Mouse (Mus musculus): ENCODE results near the gene Serpina3g. TPM values are rescaled to one million over a fixed set of nuclear protein-coding genes. Genes with fewer than 3 reads are reported as not detected.

Gene Serpina3g
- 1.2 and 1.6 TPM in 2 replicates for polyA plus RNA-seq (2021; fragmentation: Nextera tagmentation)
- long read RNA-seq, experiment 1, partial matches to known transcripts, result 0 of 1 reads
- long read RNA-seq, experiment 1, other reads (novel, unspliced or antisense), result 1 of 1 reads
- long read RNA-seq, experiment 2, partial matches to known transcripts, result 0 of 11 reads
- long read RNA-seq, experiment 2, other reads (novel, unspliced or antisense), result 11 of 11 reads

DNA sequence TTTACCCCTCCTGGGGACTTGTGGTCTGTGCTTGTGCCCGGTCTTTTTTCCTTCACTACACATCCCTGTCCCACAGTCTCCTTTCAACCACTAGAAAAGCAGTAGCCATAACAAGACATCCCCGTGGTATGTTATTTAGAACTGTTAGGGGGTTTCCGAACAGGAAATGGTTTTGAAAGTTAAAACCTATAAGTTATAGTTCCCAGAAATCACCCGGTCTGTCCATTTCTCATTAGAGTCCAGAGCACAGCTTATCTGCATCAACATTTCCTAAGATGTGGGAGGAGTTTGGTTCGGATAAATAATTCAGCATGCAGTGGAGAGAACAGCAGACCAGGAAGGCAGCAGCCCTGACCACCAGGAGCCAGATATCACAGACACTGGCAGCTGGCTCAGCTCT is at the start of gene Serpina3g:
Gene Serpina3g (plus strand): TSS at position 331 of the 400 bp plus-strand sequence.

DNA sequence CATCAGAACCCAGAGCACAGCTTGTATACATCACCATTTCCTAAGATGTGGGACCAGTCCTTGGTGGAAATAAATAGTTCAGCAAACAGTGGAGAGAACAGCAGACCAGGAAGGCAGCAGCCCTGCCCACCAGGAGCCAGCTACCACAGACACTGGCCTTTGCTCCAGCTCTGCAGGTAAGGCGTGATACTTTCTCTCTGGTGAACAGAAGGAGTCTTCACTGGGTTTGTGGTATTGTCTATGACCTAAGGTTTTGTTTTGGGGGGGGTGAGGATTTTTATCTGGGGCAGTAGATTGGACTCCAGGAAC is 21.6 kb upstream of the Serpina3g start, which contains the start of gene Serpina3f:
Gene Serpina3f (plus strand): TSS at position 100 of the 309 bp plus-strand sequence.

DNA sequence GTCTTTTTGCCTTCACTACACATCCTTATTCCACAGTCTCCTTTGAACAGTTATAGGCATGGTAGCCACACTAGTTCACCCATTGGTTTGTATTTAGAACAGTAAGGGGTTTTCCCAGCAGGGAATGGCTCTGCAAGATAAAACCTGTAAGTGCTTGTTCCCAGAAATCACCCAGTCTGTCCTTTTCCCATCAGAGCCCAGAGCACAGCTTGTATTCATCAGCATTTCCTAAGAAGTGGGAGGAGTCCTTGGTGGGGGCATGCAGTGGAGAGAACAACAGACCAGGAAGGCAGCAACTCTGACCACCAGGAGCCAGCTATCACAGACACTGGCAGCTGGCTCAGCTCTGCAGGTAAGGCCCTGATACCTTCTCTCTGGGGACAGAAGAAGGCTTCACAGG is 26.8 kb downstream of the Serpina3g start, which contains the start of gene Serpina3i:
Gene Serpina3i (plus strand): TSS at position 260 of the 400 bp plus-strand sequence.

Other genes with a start within 250 kb of the Serpina3g start
- gene Serpina11, start 246.3 kb upstream of the Serpina3g start, polyA plus RNA-seq (2021; fragmentation: Nextera tagmentation), result not detected in 2 replicates
- gene Serpina9, start 222.5 kb upstream of the Serpina3g start, polyA plus RNA-seq (2021; fragmentation: Nextera tagmentation), result 0.04 and 0.73 TPM in 2 replicates
- gene Serpina12, start 191.8 kb upstream of the Serpina3g start, polyA plus RNA-seq (2021; fragmentation: Nextera tagmentation), result 0.05 and 0.06 TPM in 2 replicates
- not detected in 2 replicates for gene Serpina5, start 135.1 kb upstream of the Serpina3g start, polyA plus RNA-seq (2021; fragmentation: Nextera tagmentation)
- gene Serpina3a, start 123.5 kb upstream of the Serpina3g start, polyA plus RNA-seq (2021; fragmentation: Nextera tagmentation), result not detected in 2 replicates
- not detected in 2 replicates for gene Serpina3b, start 108.2 kb upstream of the Serpina3g start, polyA plus RNA-seq (2021; fragmentation: Nextera tagmentation)
- 0.16 and 0.20 TPM in 2 replicates for gene Serpina3c, start 82.4 kb upstream of the Serpina3g start, polyA plus RNA-seq (2021; fragmentation: Nextera tagmentation)
- gene Serpina3f, start 21.7 kb upstream of the Serpina3g start, polyA plus RNA-seq (2021; fragmentation: Nextera tagmentation), result not detected in 2 replicates
- gene Serpina3i, start 26.9 kb downstream of the Serpina3g start, polyA plus RNA-seq (2021; fragmentation: Nextera tagmentation), result 0.06 TPM in 1 of 2 replicates, not detected in the other
- not detected in 2 replicates for gene Serpina3j, start 78.3 kb downstream of the Serpina3g start, polyA plus RNA-seq (2021; fragmentation: Nextera tagmentation)
- gene Serpina3k, start 102.2 kb downstream of the Serpina3g start, polyA plus RNA-seq (2021; fragmentation: Nextera tagmentation), result not detected in 2 replicates
- gene Serpina3m, start 102.2 kb downstream of the Serpina3g start, polyA plus RNA-seq (2021; fragmentation: Nextera tagmentation), result 0.14 TPM in 1 of 2 replicates, not detected in the other
- gene Serpina3n, start 170.5 kb downstream of the Serpina3g start, polyA plus RNA-seq (2021; fragmentation: Nextera tagmentation), result 30.3 and 36.1 TPM in 2 replicates
- 0.23 TPM in 1 of 2 replicates, not detected in the other for gene Gsc, start 237.1 kb downstream of the Serpina3g start, polyA plus RNA-seq (2021; fragmentation: Nextera tagmentation)